Mouse (Mus musculus) liver, adult 2 months (tissue): ENCODE results near the gene Kpna1. TPM values are rescaled to one million over a fixed set of nuclear protein-coding genes. Genes with fewer than 3 reads are reported as not detected.

Source experiments
- DNase-seq: peaks from one replicate; pipeline ENCODE4 v3.0.0-alpha.2; 2011; ENCODE audit warnings: low read depth, low spot score; ENCODE audit errors: extremely low read depth
- H3K27ac ChIP-seq: fragments of 200-500 bp; replicated peaks from 2 replicates; pipeline ENCODE4 v1.5.1; 2012; ENCODE audit warnings: low read depth, mild to moderate bottlenecking, control low read depth, inconsistent platforms, low read length; ENCODE audit not compliant: insufficient read depth
- H3K27me3 ChIP-seq: fragments of 200-500 bp; 2 replicates; pipeline ENCODE4 v1.6.1; 2012; ENCODE audit warnings: mild to moderate bottlenecking, moderate library complexity, low read length, inconsistent platforms; ENCODE audit not compliant: control insufficient read depth, insufficient read depth
- H3K36me3 ChIP-seq: fragments of 200-500 bp; 2 replicates; pipeline ENCODE4 v1.6.1; 2012; ENCODE audit warnings: low read length, inconsistent platforms; ENCODE audit not compliant: control insufficient read depth, insufficient read depth
- H3K4me1 ChIP-seq: fragments of 200-500 bp; 2 replicates; pipeline ENCODE4 v1.6.1; 2011; ENCODE audit warnings: low read length; ENCODE audit not compliant: control insufficient read depth, insufficient read depth
- H3K4me3 ChIP-seq: fragments of 200-500 bp; 2 replicates; pipeline ENCODE4 v1.5.1; 2011; ENCODE audit warnings: low read depth, mild to moderate bottlenecking, control low read depth, low read length, moderate library complexity; ENCODE audit not compliant: insufficient read depth
- H3K79me2 ChIP-seq: fragments of 200-500 bp; 2 replicates; pipeline ENCODE4 v1.6.1; 2012; ENCODE audit warnings: inconsistent platforms, mild to moderate bottlenecking, low read length, moderate library complexity; ENCODE audit not compliant: control insufficient read depth, insufficient read depth
- H3K9ac ChIP-seq: fragments of 200-500 bp; 2 replicates; pipeline ENCODE4 v1.6.1; 2012; ENCODE audit warnings: low read depth, mild to moderate bottlenecking, control low read depth, inconsistent platforms, low read length
- CTCF ChIP-seq: fragments of 200-500 bp; IDR thresholded peaks from 2 replicates; pipeline ENCODE4 v1.5.1; 2011; ENCODE audit warnings: low read depth, low read length, control low read depth
- POLR2A ChIP-seq: fragments of 200-500 bp; IDR thresholded peaks from 2 replicates; pipeline ENCODE4 v1.6.1; 2011; ENCODE audit warnings: low read length, control low read depth; ENCODE audit not compliant: insufficient read depth; ENCODE audit errors: extremely low read depth
- WGBS: fragments of 180-500 bp; shearing (Covaris S2); methylation state at CpG from one replicate; pipeline ENCODE4 v1.1.7; 2018; 5-methylcytosine and 5-hydroxymethylcytosine counted together
- polyA plus RNA-seq: library from polyadenylated mRNA; depleted of rRNA; stranded (reverse); fragments of >200 nt; gene quantifications from 2 replicates; pipeline ENCODE4 v1.2.3, GENCODE M21; 2012
- total RNA-seq: library from RNA; depleted of rRNA; stranded (reverse); fragments of >200 nt; gene quantifications from 2 replicates; pipeline ENCODE4 v1.2.3, GENCODE M21; 2014

Kpna1 gene
- total and polyA plus RNA-seq, 2 experiments, result 5.7 to 21.1 TPM

DNA sequence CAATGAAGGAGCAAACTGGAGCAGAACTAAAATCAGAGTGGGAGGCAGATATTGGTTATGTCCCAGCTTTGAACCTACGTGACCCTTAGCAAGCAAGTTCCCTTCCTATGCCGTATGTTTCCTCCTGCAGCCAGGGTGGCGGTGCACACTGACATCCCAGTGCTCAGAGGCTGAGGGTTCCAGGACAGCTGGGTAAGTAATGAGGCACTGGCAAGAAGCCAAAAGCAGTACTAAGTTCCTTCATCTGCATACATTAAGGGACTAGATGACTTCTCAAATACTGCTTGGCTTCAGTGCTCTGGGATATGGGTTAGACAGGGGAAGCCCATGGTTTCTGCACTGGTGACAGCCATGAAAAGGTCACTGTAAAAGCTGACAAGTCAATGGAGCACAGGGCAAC lies 89.8 kb downstream of the Kpna1 start:
- Histone ChIP-seq H3K27ac (no peak overlapping the region), H3K36me3 (no peaks in the 10 kb centered on the region), H3K79me2 (peaks cover 29% of the 10 kb centered on the region), H3K27me3 (no peaks in the 10 kb centered on the region), H3K4me3 (no peak overlapping the region), H3K4me1 (peaks cover 12% of the 10 kb centered on the region), H3K9ac (no peak overlapping the region)
- WGBS, result 75% methylated on average over 3 of the region's 3 CpGs
- TF ChIP-seq CTCF (no peak), POLR2A (no peak)
- DNase-seq, result no peak

DNA sequence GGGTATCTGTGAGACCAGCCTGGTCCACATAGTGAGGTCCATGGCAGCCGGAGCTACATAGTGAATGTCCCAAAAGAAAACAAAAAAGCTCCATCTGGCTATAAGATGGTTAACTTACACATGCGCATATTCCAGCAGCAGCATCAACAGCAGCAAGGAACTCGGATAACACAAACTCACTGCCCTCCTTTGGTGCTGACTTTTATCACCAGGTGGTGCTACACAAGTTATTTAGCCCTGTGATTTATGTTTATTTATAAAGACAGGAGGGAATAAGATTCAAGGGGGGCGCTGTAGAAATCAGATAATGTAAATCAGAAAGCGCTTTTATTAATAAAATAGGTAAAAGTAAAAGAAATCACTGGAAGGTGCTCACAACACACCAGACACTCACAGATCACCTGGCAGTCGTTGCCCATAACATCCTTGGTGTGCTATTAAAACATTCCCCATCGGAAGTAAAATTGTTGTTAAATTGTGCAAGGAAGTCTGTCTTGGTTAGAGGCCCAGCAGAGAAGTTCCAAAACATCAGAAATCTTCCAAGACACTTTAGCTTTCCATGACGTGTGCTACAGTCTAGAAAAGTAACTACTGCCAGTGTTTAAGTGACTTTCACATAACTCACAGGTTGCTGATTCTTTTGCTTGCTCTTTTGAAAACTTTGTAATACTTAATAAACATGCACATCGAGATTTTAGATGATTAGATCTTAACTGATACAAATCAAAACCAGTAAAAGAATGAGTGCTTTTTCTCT lies 91.4 kb downstream of the Kpna1 start:
- Histone ChIP-seq H3K27me3 (no peaks in the 10 kb centered on the region), H3K79me2 (peaks cover 28% of the 10 kb centered on the region), H3K4me3 (no peak overlapping the region), H3K9ac (no peak overlapping the region), H3K4me1 (peaks cover 12% of the 10 kb centered on the region), H3K36me3 (no peaks in the 10 kb centered on the region), H3K27ac (no peak overlapping the region)
- no peak for TF ChIP-seq POLR2A
- TF ChIP-seq CTCF, result no peak
- DNase-seq, result no peak
- WGBS, result 49% methylated on average over 9 of the region's 9 CpGs

DNA sequence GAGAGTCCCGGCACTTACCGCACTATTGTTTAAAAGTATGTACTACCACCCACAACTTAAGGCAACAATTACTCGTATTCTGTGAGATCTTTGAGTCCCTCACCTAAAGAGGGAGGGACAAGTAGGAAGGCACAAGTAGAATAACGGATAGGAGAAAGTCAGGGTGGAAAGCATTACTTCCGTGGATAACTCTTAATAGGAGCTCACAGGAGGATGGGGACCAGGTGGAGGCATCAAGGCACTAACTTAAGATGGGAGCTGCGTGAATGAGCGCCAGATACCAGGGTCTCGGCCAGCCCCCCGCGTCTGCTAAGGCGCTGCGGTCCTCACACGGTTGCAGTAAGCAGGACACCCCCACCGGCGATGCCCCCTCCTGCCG lies 92.5 kb downstream of the Kpna1 start:
- H3K9ac ChIP-seq, result peak overlapping the region; percentile 84
- peak overlapping the region; percentile 76 for H3K4me3 ChIP-seq
- H3K36me3 ChIP-seq, result no peaks in the 10 kb centered on the region
- peaks cover 24% of the 10 kb centered on the region for H3K79me2 ChIP-seq
- H3K27me3 ChIP-seq, result no peaks in the 10 kb centered on the region
- TF ChIP-seq CTCF (no peak), POLR2A (no peak)
- H3K27ac ChIP-seq, result peak overlapping the region; percentile 86
- peaks cover 15% of the 10 kb centered on the region for H3K4me1 ChIP-seq
- peak; percentile 39 for DNase-seq
- under 1% methylated on average over 16 of the region's 16 CpGs for WGBS

DNA sequence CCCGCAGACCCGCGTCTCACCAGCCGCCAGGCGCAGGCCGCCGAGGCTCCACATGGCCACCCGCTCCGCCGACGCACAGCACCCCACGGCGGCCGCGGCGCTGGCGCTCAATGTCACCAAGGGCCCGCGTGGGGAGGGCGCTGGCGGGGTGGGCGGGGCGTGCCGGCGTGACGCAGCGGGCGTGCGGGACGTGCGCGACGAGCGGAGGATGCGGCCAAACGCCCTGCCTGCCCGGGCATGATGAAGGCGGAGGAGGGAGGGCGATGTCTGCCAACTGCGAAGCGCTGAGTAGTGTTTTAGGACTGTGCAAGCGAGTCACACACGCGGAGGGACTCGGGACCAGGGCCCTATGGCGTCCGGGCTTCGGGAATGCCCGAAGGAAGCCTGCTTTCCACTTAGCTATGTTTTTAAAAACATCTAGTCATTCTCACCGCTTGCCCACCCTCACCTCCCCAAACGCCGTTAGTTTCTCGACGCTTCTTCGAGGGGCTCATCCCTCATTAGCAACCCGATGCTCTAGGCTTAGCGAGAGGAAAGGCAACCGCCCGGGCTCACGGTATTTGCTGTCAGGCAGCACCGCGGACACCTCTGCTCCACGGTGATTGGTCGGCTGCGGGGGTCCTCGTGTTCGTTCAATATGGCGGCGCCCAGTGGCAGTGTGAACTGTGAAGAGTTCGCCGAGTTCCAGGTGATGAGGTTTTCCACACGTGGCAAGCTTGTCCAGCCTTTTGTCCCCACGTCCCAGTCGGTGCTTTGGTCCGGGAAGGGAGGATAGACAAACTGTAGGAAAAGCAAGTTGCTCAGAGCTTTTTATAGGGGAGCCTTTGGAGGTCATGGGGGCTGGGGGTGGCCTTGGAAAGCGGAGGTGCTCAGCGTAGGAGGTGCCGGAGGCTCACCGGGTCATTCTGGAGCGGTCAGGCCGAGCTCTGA lies 93.2 kb downstream of the Kpna1 start, which contains the start of the genes Fam162a and Ccdc58:
TSS of gene Fam162a (minus strand) at position 145 of the 930 bp plus-strand sequence.
TSS of gene Ccdc58 (plus strand) at position 236 of the 930 bp plus-strand sequence.
- Histone ChIP-seq H3K79me2 (peaks cover 24% of the 10 kb centered on the region), H3K4me1 (peaks cover 15% of the 10 kb centered on the region), H3K27ac (peak within 1 kb of the TSS; percentile 95), H3K36me3 (no peaks in the 10 kb centered on the region), H3K27me3 (no peaks in the 10 kb centered on the region), H3K4me3 (peak within 1 kb of the TSS; percentile 76), H3K9ac (peak within 1 kb of the TSS; percentile 84)
- under 1% methylated on average over 81 of the region's 81 CpGs for WGBS
- peak; percentile 77 for DNase-seq
- no peak for TF ChIP-seq CTCF
- peak; percentile 89 for TF ChIP-seq POLR2A

DNA sequence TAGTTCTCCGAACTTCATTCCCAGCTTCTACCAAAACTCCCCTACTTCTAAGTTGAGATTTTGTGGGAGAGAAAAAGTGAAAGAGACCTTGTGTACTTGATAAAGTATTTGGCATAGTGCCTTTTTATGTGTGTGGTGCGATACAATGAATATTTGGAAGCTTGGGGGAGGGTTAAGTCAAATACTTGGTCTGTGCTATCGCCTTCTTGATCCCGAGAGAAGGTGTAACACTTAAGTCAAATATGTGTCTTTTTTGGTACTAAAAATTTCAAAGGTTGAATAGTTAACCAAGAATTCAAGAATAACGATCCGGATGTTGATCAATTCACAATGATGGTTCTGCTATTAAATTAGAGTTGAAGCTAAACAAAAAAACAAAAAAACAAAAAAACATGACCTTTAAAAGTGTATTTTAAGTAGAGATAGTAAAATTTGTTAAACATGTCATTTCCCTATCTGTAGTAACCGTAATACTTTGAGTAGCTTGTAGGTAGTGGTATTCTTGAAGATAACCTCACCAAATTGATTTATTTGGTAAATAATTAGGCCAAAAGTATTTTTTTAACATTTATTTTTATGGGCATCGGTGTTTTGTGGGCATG lies 94.0 kb downstream of the Kpna1 start:
- Histone ChIP-seq H3K79me2 (peaks cover 24% of the 10 kb centered on the region), H3K9ac (peak overlapping the region; percentile 84), H3K36me3 (no peaks in the 10 kb centered on the region), H3K4me3 (peak overlapping the region; percentile 76), H3K4me1 (peaks cover 15% of the 10 kb centered on the region), H3K27ac (peak overlapping the region; percentile 95), H3K27me3 (no peaks in the 10 kb centered on the region)
- DNase-seq, result no peak
- TF ChIP-seq POLR2A (no peak), CTCF (no peak)
- 6% methylated on average over 8 of the region's 8 CpGs for WGBS
